Mouse (Mus musculus) lung, adult 2 months (tissue): ENCODE measurements at regions not wholly inside any gene's neighbourhood (a gene's known extent, or its start where the extent isn't known, plus 50 kb on each side); places are given as distances from the start of the nearest gene placed in this dataset.

Experiments used
- CTCF ChIP-seq: fragments of 200-500 bp; IDR thresholded peaks from 2 replicates; pipeline ENCODE4 v1.5.1; 2011; ENCODE audit warnings: mild to moderate bottlenecking, low read length, control low read depth; ENCODE audit not compliant: insufficient read depth
- POLR2A ChIP-seq: fragments of 200-500 bp; IDR thresholded peaks from 2 replicates; pipeline ENCODE4 v1.6.1; 2011; ENCODE audit warnings: low read depth, mild to moderate bottlenecking, control low read depth, low read length, borderline replicate concordance; ENCODE audit errors: extremely low read depth

DNA sequence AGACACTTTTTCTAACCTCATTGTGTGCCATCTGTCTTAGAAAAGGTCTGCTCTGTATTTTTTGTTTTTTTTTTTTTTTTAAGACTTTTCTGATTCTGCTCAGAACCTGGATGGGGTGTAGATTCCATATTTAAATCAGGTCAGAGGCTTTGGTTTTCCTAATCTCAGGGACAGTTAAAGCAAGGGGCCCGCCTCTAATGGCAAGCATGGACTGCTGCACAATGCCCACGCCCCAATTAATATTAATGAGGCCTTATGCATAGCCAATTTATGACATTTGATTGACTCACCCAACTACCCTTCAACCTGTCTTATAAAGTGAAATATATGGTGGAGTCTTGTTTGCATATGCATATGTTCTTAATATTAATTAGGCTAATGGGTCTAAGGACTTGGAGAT is 662.6 kb downstream of the Bcl11a start:
- TF ChIP-seq POLR2A = no peak
- TF ChIP-seq CTCF = no peak
